Mouse (Mus musculus) G1E (cell line): ENCODE measurements at regions not wholly inside any gene's neighbourhood (a gene's known extent, or its start where the extent isn't known, plus 50 kb on each side); places are given as distances from the start of the nearest gene placed in this dataset.

ENCODE experiments used
- CTCF ChIP-seq: IDR thresholded peaks from 2 replicates; pipeline ENCODE4 v1.5.1; 2012; ENCODE audit warnings: low read depth, low read length, inconsistent platforms, mixed read lengths
- GATA1 ChIP-seq: IDR thresholded peaks from 2 replicates; pipeline ENCODE4 v1.6.1; 2012; ENCODE audit warnings: borderline replicate concordance, low read length, inconsistent platforms, mixed read lengths
- POLR2AphosphoS5 ChIP-seq: IDR thresholded peaks from 2 replicates; pipeline ENCODE4 v1.6.1; 2012; ENCODE audit warnings: low read depth, low read length, inconsistent platforms; ENCODE audit not compliant: insufficient replicate concordance
- TAL1 ChIP-seq: conservative IDR thresholded peaks from 2 replicates; pipeline ENCODE4 v1.6.1; 2012; ENCODE audit warnings: low read depth, low read length, inconsistent platforms, mixed read lengths

- TF ChIP-seq CTCF (no peak), GATA1 (no peak), POLR2AphosphoS5 (no peak), TAL1 (no peak)
Observed at GRCm38 (mm10) chr1:154093549-154093948, 107.4 kb upstream of the Zfp648 start.
